Mouse (Mus musculus) left cerebral cortex, postnatal 25 days (tissue): ENCODE measurements around the gene Ctnnd2. TPM values are rescaled to one million over a fixed set of nuclear protein-coding genes. Genes with fewer than 3 reads are reported as not detected.
"Not testable (repeated sequence)": the region's sequence is repeated elsewhere in the genome, so short reads cannot be mapped to it uniquely, and the experiment has no call there.

Experiments used
- DNase-seq, 2 experiments: peaks; one replicate each; pipeline ENCODE4 v3.0.0; 2022; ENCODE audit warnings: low spot score in 2 of 2, mixed read lengths in 1 of 2
- intact Hi-C: fragments of 180-260 bp; cut with DNase I; formaldehyde crosslinking; loops from one replicate; pipeline ENCODE4 v1.15.1; 2025
- total RNA-seq, 2 experiments: library from RNA; stranded (reverse); gene quantifications; 2 replicates each; pipeline ENCODE4 v1.2.3; 2021

The Ctnnd2 gene
- total RNA-seq: 100 to 1,000 TPM; 251 to 266 TPM

- DNase-seq: peak; percentile 87 to 93
- intact Hi-C loops: loop anchor here (5.0 to 10.0 kb wide), 7 partner anchors 100 to 1095 kb away; no protein-coding TSS in a partner anchor
Measured at GRCm38 (mm10) chr15:30172391-30173281, at the start of gene Ctnnd2. TSS of gene Ctnnd2 (plus strand) at chr15:30172593.

DNA sequence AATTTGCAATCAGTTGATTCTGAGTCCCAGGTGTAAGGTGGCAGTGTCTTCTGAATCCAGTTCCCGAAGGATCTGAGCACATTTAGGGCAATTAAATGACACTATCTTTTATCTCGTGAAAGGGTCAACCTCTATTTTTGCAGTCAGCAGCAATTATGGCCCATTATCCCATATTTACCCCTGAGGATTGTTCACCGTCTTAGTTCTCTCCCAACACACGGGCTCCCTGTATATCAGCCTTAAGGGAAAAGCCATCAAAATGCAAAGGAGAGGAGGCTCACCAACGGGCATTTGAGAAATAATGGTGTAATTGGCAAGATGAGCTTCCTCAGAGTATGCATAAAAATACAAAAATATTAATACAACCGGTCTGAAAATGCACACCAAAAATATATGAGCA lies 41.7 kb upstream of the Ctnnd2 start:
- no peak for DNase-seq
- intact Hi-C loops: no loop called here

GRCm38 (mm10) chr15:30139626-30140025 lies 32.8 kb upstream of the Ctnnd2 start:
- intact Hi-C loops, DNase-seq: not testable (repeated sequence)

GRCm38 (mm10) chr15:30145413-30145812 lies 27.0 kb upstream of the Ctnnd2 start:
- DNase-seq: no peak
- intact Hi-C loops: no loop called here

GRCm38 (mm10) chr15:30152176-30152575 lies 20.2 kb upstream of the Ctnnd2 start:
- DNase-seq: no peak
- intact Hi-C loops: no loop called here

GRCm38 (mm10) chr15:30157975-30158374 lies 14.4 kb upstream of the Ctnnd2 start:
- no peak for DNase-seq

GRCm38 (mm10) chr15:30170031-30170430 lies 2.4 kb upstream of the Ctnnd2 start:
- intact Hi-C loops: loop anchor here (5.0 to 10.0 kb wide), 7 partner anchors 102 to 1097 kb away; no protein-coding TSS in a partner anchor
- DNase-seq: peak in 1 of 2 experiments; percentile 52

More at GRCm38 (mm10) chr15:30157975-30158374, 14.4 kb upstream of the Ctnnd2 start:
- intact Hi-C loops: no loop called here

- peak in 1 of 2 experiments; percentile 33 for DNase-seq
- intact Hi-C loops: loop anchor here (5.0 to 10.0 kb wide), 7 partner anchors 101 to 1096 kb away; no protein-coding TSS in a partner anchor
Measured at GRCm38 (mm10) chr15:30171493-30172195, 749 bp upstream of the Ctnnd2 start.

DNA sequence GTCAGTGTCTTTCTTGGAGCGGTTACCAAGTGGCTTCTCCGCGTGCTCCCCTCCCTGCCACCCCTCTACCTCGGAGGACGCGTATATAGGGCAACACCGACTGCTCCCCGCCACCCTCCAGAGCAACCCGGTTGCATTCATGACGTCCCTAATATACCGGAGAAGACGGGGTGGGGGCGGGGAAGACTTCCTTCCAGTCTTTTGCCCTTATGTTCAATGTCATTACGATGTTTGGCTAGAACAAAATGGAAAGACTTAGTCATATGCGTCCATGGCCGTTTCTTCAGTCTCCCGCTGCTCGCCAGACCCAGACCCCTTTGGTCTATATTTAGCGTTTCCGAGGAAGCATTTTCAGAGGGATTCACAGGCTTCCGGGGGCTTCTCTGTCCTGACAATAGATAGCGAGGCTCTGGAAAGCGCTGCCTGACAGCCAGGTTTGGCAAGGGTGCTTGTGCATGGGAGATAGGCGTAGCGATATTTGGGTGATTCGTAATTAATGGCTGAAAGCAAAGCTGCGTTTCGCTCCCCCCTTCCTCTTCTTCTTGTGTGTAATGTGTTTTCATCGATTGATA lies 1.1 kb downstream of the Ctnnd2 start:
- peak in 1 of 2 experiments; percentile 31 for DNase-seq
- intact Hi-C loops: loop anchor here (5.0 to 10.0 kb wide), 7 partner anchors 99 to 1094 kb away; no protein-coding TSS in a partner anchor

DNA sequence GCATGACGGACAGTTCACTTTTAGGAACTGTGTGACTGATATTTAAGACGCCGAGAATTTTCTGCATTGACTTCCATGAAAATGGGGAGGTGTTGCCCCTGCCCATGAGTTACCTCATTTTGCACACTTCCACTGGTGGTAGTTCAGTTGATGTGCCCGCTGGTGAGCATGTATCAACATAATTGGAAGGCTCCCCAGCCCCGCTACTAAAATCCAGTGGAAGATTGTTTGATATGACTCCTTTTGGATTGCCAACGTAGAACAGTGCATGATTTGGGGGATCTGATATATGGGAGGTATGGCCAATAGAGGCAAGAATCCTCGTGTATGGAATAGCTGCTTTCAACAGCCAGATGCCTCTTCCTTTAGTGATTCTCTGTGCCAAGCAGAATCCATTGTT lies 1.9 kb downstream of the Ctnnd2 start:
- intact Hi-C loops: loop anchor here (5.0 to 10.0 kb wide), 7 partner anchors 98 to 1093 kb away; no protein-coding TSS in a partner anchor

GRCm38 (mm10) chr15:30184020-30184419 lies 11.6 kb downstream of the Ctnnd2 start:
- intact Hi-C loops: no loop called here
- DNase-seq: peak in 1 of 2 experiments; percentile 81

More for the DNA sequence above, 1.9 kb downstream of the Ctnnd2 start:
- DNase-seq: peak in 1 of 2 experiments; percentile 29

DNA sequence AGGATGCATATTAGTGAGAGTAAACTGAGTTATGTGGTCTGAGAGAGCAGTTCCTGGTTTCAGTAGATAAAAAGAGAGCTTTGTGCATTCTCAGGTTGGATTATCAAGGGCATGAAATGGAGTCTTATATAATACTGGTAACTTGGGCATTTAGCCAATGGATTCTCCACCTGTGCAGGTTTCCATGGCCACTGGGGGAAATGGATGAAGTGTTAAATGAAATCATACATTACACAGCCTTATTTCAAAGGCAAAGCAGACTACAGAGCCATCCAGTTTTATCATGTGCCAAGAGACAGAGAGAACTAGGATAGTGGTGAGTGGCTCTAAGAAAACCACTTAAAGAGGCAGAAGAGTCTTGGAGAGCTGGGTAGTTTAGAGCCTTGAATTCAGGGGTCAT lies 18.5 kb downstream of the Ctnnd2 start:
- intact Hi-C loops: no loop called here
- DNase-seq: no peak

DNA sequence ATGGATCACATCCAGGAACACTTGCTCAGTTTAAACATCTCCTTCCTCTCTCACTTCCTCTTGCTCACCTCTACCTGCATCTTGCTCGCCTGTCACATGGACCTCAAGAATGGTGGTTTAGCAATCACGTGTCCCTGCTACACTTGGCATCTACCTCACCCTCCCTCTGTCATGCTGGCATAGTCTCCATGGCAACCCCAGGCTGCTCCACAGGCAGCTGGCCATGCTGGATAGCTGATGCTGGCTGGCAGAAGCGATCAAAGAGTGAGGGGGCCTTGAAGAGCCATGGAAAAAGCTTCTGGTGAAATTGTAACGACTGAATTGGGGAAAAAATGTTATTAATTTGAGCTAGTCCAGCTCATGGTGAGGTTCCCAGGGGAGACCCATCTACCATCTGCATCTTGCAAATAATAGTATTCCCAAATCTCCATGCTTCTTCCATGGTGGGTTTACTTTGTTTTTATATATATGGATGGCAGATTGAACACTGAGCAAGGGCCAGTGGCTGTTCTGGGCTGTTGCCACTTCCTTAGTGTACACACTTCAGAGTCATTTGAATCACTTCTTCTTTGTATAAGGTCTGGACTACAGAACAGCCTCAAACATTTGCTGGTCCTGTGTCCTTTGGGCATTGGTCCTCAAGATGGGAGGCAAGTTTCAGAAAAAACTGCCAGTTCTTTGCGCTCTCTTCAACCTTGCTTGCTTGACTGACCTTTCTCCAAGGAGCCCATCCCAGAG lies 19.7 kb downstream of the Ctnnd2 start:
- intact Hi-C loops: no loop called here
- DNase-seq: peak; percentile 49 to 77

GRCm38 (mm10) chr15:30198429-30198828 lies 26.0 kb downstream of the Ctnnd2 start:
- intact Hi-C loops: no loop called here
- no peak for DNase-seq

GRCm38 (mm10) chr15:30199785-30200184 lies 27.4 kb downstream of the Ctnnd2 start:
- intact Hi-C loops: no loop called here
- peak in 1 of 2 experiments; percentile 42 for DNase-seq

- intact Hi-C loops: no loop called here
Measured at GRCm38 (mm10) chr15:30201211-30201610, 28.8 kb downstream of the Ctnnd2 start.

GRCm38 (mm10) chr15:30201617-30202016 lies 29.2 kb downstream of the Ctnnd2 start:
- DNase-seq: no peak
- intact Hi-C loops: no loop called here

More at GRCm38 (mm10) chr15:30201211-30201610, 28.8 kb downstream of the Ctnnd2 start:
- no peak for DNase-seq

DNA sequence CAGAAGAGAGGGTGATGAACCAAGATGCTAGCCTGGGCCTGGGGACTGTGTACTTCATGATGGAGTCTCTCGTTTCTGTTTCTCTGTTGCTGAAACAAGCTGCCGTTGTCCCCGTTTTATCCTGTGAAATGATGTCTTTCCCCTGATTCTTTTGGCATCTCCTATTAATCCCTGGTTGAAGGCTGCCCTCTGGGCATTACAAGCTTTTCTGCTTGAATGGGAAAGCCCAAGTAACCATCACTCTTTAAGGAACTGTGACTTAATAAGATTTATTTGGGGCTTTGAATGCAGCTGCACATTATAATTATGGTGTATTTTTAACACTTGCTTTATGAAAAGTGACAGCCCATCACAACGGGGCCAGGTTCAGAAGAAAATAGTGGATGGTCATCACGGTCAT lies 40.4 kb downstream of the Ctnnd2 start:
- intact Hi-C loops: no loop called here

GRCm38 (mm10) chr15:30215871-30216270 lies 43.5 kb downstream of the Ctnnd2 start:
- DNase-seq: no peak
- intact Hi-C loops: no loop called here

More for the DNA sequence above, 40.4 kb downstream of the Ctnnd2 start:
- DNase-seq: no peak
